Mouse (Mus musculus) stomach, embryonic 14.5 days (tissue): ENCODE results near the gene Smpd3. TPM values are rescaled to one million over a fixed set of nuclear protein-coding genes. Genes with fewer than 3 reads are reported as not detected.

Source experiments
- ATAC-seq: fragments of 200-750 bp; cut with Nextera tagmentation; 2 replicates; pipeline ENCODE4 v1.8.0; 2017; ENCODE audit warnings: low read depth, moderate TSS enrichment; ENCODE audit not compliant: insufficient number of reproducible peaks, insufficient read depth, low FRiP score
- H3K27ac ChIP-seq: fragments of 300-500 bp; sonication (generic); 2 replicates; pipeline ENCODE4 v1.5.1; 2014; ENCODE audit warnings: mild to moderate bottlenecking, low read length, moderate library complexity, mixed read lengths
- H3K27me3 ChIP-seq: fragments of 300-500 bp; sonication (generic); 2 replicates; pipeline ENCODE4 v1.6.1; 2014; ENCODE audit warnings: low read length, control low read depth, mixed read lengths; ENCODE audit not compliant: control insufficient read depth, insufficient read depth
- H3K36me3 ChIP-seq: fragments of 300-500 bp; sonication (generic); 2 replicates; pipeline ENCODE4 v1.6.1; 2014; ENCODE audit warnings: mild to moderate bottlenecking, control low read depth, low read length, moderate library complexity, mixed read lengths; ENCODE audit not compliant: control insufficient read depth, insufficient read depth
- H3K4me1 ChIP-seq: fragments of 300-500 bp; sonication (generic); 2 replicates; pipeline ENCODE4 v1.6.1; 2014; ENCODE audit warnings: low read length, control low read depth, mixed read lengths; ENCODE audit not compliant: control insufficient read depth, insufficient read depth
- H3K4me2 ChIP-seq: fragments of 300-500 bp; sonication (generic); replicated peaks from 2 replicates; pipeline ENCODE4 v1.6.1; 2014; ENCODE audit warnings: low read depth, low read length, control low read depth
- H3K4me3 ChIP-seq: fragments of 300-500 bp; sonication (generic); 2 replicates; pipeline ENCODE4 v1.5.1; 2014; ENCODE audit warnings: low read depth, low read length, control low read depth
- H3K9ac ChIP-seq: fragments of 300-500 bp; sonication (generic); replicated peaks from 2 replicates; pipeline ENCODE4 v1.6.1; 2014; ENCODE audit warnings: low read depth, mild to moderate bottlenecking, control low read depth, low read length, moderate library complexity, mixed read lengths
- H3K9me3 ChIP-seq: fragments of 300-500 bp; sonication (generic); 2 replicates; pipeline ENCODE4 v1.6.1; 2016; ENCODE audit warnings: low read depth, low read length, control low read depth; ENCODE audit not compliant: control insufficient read depth
- WGBS: fragments of 180-500 bp; shearing (Covaris S2); extraction: QIAGEN DNeasy Blood & Tissue Kit; methylation state at CpG from one replicate; pipeline ENCODE4 v1.1.7; 2014; 5-methylcytosine and 5-hydroxymethylcytosine counted together
- polyA plus RNA-seq: library from polyadenylated mRNA; unstranded; fragments of >200 nt; fragmentation: Nextera tagmentation; extraction: Ambion mirVana; gene quantifications from 2 replicates; pipeline ENCODE4 v1.2.1, GENCODE M21; 2014

Gene Smpd3
- 9.7 and 10.7 TPM in 2 replicates for polyA plus RNA-seq

GRCm38 (mm10) chr8:106337852-106338521 lies at the start of gene Smpd3:
Gene Smpd3 (minus strand): TSS chr8:106337988.
- Histone ChIP-seq H3K27me3 (peaks cover 17% of the 10 kb centered on the region; the same call in 1 of the 2 replicates), H3K4me1 (peaks cover 12% of the 10 kb centered on the region; the same call in 1 of the 2 replicates), H3K9ac (0 out of 2 replicates have a peak within 1 kb of the TSS, but pooled peaks have one; percentile 14), H3K4me3 (peak within 1 kb of the TSS; percentile 48), H3K36me3 (no peaks in the 10 kb centered on the region), H3K9me3 (no peaks in the 10 kb centered on the region), H3K4me2 (peak within 1 kb of the TSS; percentile 66), H3K27ac (no peak within 1 kb of the TSS)
- under 1% methylated on average over 45 of the region's 45 CpGs for WGBS
- peak; percentile 100 for ATAC-seq

DNA sequence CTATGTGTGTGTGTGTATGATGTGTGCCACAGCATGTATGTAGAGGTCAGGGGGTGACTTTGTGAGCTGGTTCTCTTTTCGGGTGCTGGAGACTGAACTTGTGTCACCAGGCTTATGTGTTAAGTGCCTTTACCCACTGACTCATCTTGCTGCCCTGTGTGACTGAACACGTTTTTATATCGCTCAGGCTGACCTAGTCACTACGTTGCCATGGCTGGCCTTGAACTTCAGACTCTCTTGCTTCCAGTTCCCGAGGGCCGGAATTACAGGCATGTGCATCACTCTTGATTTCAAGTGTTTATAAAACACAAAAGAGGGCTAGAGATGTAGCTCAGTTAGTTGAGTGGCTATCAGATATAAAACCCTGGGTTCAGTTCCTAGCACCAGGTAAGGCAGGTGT lies 43.2 kb upstream of the Smpd3 start:
- Histone ChIP-seq H3K27me3 (no peaks in the 10 kb centered on the region), H3K9ac (no peak overlapping the region), H3K27ac (no peak overlapping the region), H3K36me3 (no peaks in the 10 kb centered on the region), H3K9me3 (no peaks in the 10 kb centered on the region), H3K4me3 (no peak overlapping the region), H3K4me1 (no peaks in the 10 kb centered on the region), H3K4me2 (no peak overlapping the region)
- no peak for ATAC-seq
- WGBS = 85% methylated on average over 6 of the region's 6 CpGs

GRCm38 (mm10) chr8:106379357-106379756 lies 41.6 kb upstream of the Smpd3 start:
- no peaks in the 10 kb centered on the region for H3K4me1 ChIP-seq
- no peak overlapping the region for H3K4me2 ChIP-seq
- H3K27ac ChIP-seq = no peak overlapping the region; the same call in 1 of the 2 replicates
- no peaks in the 10 kb centered on the region for H3K36me3 ChIP-seq
- H3K27me3 ChIP-seq = no peaks in the 10 kb centered on the region
- no peak overlapping the region for H3K4me3 ChIP-seq
- H3K9ac ChIP-seq = no peak overlapping the region
- no peak for ATAC-seq
- 75% methylated on average over 5 of the region's 5 CpGs for WGBS
- H3K9me3 ChIP-seq = no peaks in the 10 kb centered on the region

DNA sequence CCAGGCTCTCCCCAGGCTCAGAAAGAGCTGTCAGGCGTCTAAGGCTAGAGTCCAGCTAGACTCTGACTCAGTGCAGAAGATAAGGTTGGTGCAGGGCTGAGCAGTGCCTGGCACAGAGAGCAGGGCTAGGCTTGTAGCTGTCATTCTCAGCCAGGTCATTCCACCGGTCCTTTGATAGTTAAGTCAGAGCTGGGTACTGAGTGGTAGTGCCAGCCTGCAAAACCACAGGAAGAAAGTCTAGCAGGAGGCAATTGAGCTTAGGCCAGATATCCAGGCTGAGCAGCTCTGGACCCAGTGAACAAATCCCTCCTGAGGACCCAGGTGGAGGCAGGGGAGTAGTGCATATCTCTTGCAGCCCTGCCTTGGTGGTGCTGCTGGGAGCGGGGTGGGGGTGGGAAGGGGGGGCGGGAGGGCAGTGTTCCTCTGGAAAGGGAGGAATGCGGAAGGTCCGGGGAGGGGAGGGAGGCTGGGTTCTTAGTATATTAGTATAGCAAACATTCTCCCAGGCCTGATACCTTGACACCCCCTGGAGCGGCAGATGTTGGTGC lies 40.8 kb upstream of the Smpd3 start:
- no peak overlapping the region for H3K4me2 ChIP-seq
- H3K4me1 ChIP-seq = no peaks in the 10 kb centered on the region
- no peaks in the 10 kb centered on the region for H3K27me3 ChIP-seq
- H3K9me3 ChIP-seq = no peaks in the 10 kb centered on the region
- H3K27ac ChIP-seq = peak overlapping the region; percentile 59
- WGBS = 36% methylated on average over 7 of the region's 7 CpGs
- no peak overlapping the region for H3K4me3 ChIP-seq
- H3K36me3 ChIP-seq = no peaks in the 10 kb centered on the region
- ATAC-seq = peak; percentile 82
- no peak overlapping the region for H3K9ac ChIP-seq

- H3K4me1 ChIP-seq = no peaks in the 10 kb centered on the region
- no peaks in the 10 kb centered on the region for H3K9me3 ChIP-seq
- no peak for ATAC-seq
- WGBS = 25% methylated on average over 9 of the region's 9 CpGs
- no peaks in the 10 kb centered on the region for H3K36me3 ChIP-seq
- H3K4me2 ChIP-seq = no peak overlapping the region
- no peaks in the 10 kb centered on the region for H3K27me3 ChIP-seq
- H3K27ac ChIP-seq = no peak overlapping the region
- H3K4me3 ChIP-seq = no peak overlapping the region
- H3K9ac ChIP-seq = no peak overlapping the region
Measured at GRCm38 (mm10) chr8:106376862-106377261, 39.1 kb upstream of the Smpd3 start.

- no peak for ATAC-seq
- no peak overlapping the region for H3K27ac ChIP-seq
- no peak overlapping the region for H3K9ac ChIP-seq
- H3K36me3 ChIP-seq = no peaks in the 10 kb centered on the region
- 63% methylated on average over 7 of the region's 7 CpGs for WGBS
- H3K4me1 ChIP-seq = no peaks in the 10 kb centered on the region
- no peaks in the 10 kb centered on the region for H3K9me3 ChIP-seq
- no peaks in the 10 kb centered on the region for H3K27me3 ChIP-seq
- no peak overlapping the region for H3K4me2 ChIP-seq
- H3K4me3 ChIP-seq = no peak overlapping the region
Measured at GRCm38 (mm10) chr8:106375957-106376356, 38.2 kb upstream of the Smpd3 start.

DNA sequence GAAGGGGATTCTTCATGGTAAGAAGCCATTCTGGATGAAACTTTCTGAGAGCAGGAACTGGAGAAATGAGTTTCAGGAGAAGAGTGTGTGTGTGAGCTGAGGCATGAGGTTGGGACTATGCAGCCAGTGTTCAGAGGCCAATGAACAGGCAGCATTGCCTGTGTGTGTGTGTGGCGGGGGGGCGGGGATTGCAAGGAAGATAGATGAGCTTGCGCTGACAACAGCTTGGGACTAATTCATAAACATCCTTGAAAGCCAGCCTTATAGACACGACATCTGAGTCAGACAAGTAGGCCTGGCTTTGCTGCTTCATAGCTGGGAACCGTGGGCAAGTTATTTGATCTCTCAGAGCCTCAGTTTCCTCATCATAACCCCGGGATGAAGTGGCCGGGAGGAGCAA lies 31.3 kb upstream of the Smpd3 start:
- H3K36me3 ChIP-seq = no peaks in the 10 kb centered on the region
- H3K9ac ChIP-seq = no peak overlapping the region
- H3K4me1 ChIP-seq = no peaks in the 10 kb centered on the region
- 56% methylated on average over 7 of the region's 7 CpGs for WGBS
- ATAC-seq = no peak
- no peaks in the 10 kb centered on the region for H3K9me3 ChIP-seq
- H3K27ac ChIP-seq = no peak overlapping the region
- no peaks in the 10 kb centered on the region for H3K27me3 ChIP-seq
- no peak overlapping the region for H3K4me3 ChIP-seq
- no peak overlapping the region for H3K4me2 ChIP-seq

DNA sequence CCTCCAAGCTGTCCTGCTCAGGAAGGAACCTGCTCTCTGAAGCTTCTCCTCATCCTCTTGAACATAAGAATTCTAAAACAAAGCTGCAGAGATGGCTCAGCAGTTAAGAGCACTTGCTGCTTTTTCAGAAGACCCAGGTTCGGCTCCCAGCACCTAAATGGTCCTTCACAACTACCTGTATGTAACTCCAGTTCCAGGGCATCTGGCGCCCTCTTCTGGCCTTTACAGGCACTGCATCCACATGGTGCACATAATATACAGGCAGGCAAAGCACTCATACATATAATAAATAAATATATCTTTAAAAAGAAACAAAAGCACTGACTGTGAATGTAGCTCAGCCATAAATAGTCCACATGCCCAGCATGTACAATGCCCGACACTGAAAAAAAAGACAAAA lies 30.7 kb upstream of the Smpd3 start:
- no peak for ATAC-seq
- H3K9ac ChIP-seq = no peak overlapping the region
- H3K9me3 ChIP-seq = no peaks in the 10 kb centered on the region
- 70% methylated on average over 3 of the region's 3 CpGs for WGBS
- no peak overlapping the region for H3K27ac ChIP-seq
- no peaks in the 10 kb centered on the region for H3K27me3 ChIP-seq
- H3K4me1 ChIP-seq = no peaks in the 10 kb centered on the region
- H3K4me2 ChIP-seq = no peak overlapping the region
- no peaks in the 10 kb centered on the region for H3K36me3 ChIP-seq
- H3K4me3 ChIP-seq = no peak overlapping the region
